Mouse (Mus musculus) hindbrain, embryonic 16.5 days (tissue): Measurements from ENCODE around the gene Grik4. TPM values are rescaled to one million over a fixed set of nuclear protein-coding genes. Genes with fewer than 3 reads are reported as not detected.
A peak's percentile ranks its signal among the peaks of the same experiment; 100 is the strongest.

ENCODE experiments used
- ATAC-seq: fragments of 200-750 bp; cut with Nextera tagmentation; 2 replicates; pipeline ENCODE4 v1.8.0; 2017; ENCODE audit warnings: moderate TSS enrichment, moderate library complexity
- H3K27ac ChIP-seq: fragments of 300-500 bp; sonication (generic); 2 replicates; pipeline ENCODE4 v1.5.1; 2014; ENCODE audit warnings: low read depth, mild to moderate bottlenecking, control low read depth, low read length, moderate library complexity
- H3K27me3 ChIP-seq: fragments of 300-500 bp; sonication (generic); replicated peaks from 2 replicates; pipeline ENCODE4 v1.6.1; 2014; ENCODE audit warnings: low read length; ENCODE audit not compliant: control insufficient read depth, insufficient read depth
- H3K36me3 ChIP-seq: fragments of 300-500 bp; sonication (generic); 2 replicates; pipeline ENCODE4 v1.6.1; 2014; ENCODE audit warnings: mild to moderate bottlenecking, low read length, moderate library complexity, mixed read lengths; ENCODE audit not compliant: control insufficient read depth, insufficient read depth
- H3K4me1 ChIP-seq: fragments of 300-500 bp; sonication (generic); 2 replicates; pipeline ENCODE4 v1.6.1; 2014; ENCODE audit warnings: low read depth, low read length; ENCODE audit not compliant: control insufficient read depth, insufficient read depth
- H3K4me2 ChIP-seq: fragments of 300-500 bp; sonication (generic); 2 replicates; pipeline ENCODE4 v1.6.1; 2014; ENCODE audit warnings: mild to moderate bottlenecking, low read length, control low read depth, moderate library complexity
- H3K4me3 ChIP-seq: fragments of 300-500 bp; sonication (generic); 2 replicates; pipeline ENCODE4 v1.5.1; 2014; ENCODE audit warnings: mild to moderate bottlenecking, low read length, control low read depth, moderate library complexity
- H3K9ac ChIP-seq: fragments of 300-500 bp; sonication (generic); 2 replicates; pipeline ENCODE4 v1.6.1; 2014; ENCODE audit warnings: low read depth, mild to moderate bottlenecking, control low read depth, low read length, moderate library complexity
- H3K9me3 ChIP-seq: fragments of 300-500 bp; sonication (generic); 2 replicates; pipeline ENCODE4 v1.6.1; 2014; ENCODE audit warnings: mild to moderate bottlenecking, low read length, moderate library complexity; ENCODE audit not compliant: control insufficient read depth
- WGBS: fragments of 180-500 bp; shearing (Covaris S2); extraction: QIAGEN DNeasy Blood & Tissue Kit; methylation state at CpG from one replicate; pipeline ENCODE4 v1.1.7; 2014; 5-methylcytosine and 5-hydroxymethylcytosine counted together
- polyA plus RNA-seq: library from polyadenylated mRNA; unstranded; fragments of >200 nt; fragmentation: Nextera tagmentation; extraction: Ambion mirVana; gene quantifications from 2 replicates; pipeline ENCODE4 v1.2.1, GENCODE M21; 2015

Gene Grik4
- polyA plus RNA-seq, 1 experiment from 2014 or later = 11.4 TPM

- no peaks in the 10 kb centered on the region for H3K27me3 ChIP-seq
- H3K9ac ChIP-seq = no peak overlapping the region
- H3K27ac ChIP-seq = no peak overlapping the region
- no peak overlapping the region for H3K4me3 ChIP-seq
- 70% methylated on average over 10 of the region's 10 CpGs for WGBS
- H3K4me2 ChIP-seq = no peak overlapping the region
- no peaks in the 10 kb centered on the region for H3K36me3 ChIP-seq
- H3K9me3 ChIP-seq = no peaks in the 10 kb centered on the region
- peaks cover 6% of the 10 kb centered on the region for H3K4me1 ChIP-seq
- ATAC-seq = no peak
These were observed 329.9 kb downstream of the Grik4 start for GRCm38 (mm10) chr9:42614409-42614808.

GRCm38 (mm10) chr9:42613827-42614226, 330.5 kb downstream of the Grik4 start:
- Histone ChIP-seq H3K9me3 (no peaks in the 10 kb centered on the region), H3K4me1 (peaks cover 6% of the 10 kb centered on the region), H3K27ac (no peak overlapping the region), H3K27me3 (no peaks in the 10 kb centered on the region), H3K36me3 (no peaks in the 10 kb centered on the region), H3K4me2 (no peak overlapping the region), H3K9ac (no peak overlapping the region), H3K4me3 (no peak overlapping the region)
- ATAC-seq = no peak
- 36% methylated on average over 6 of the region's 6 CpGs for WGBS

DNA sequence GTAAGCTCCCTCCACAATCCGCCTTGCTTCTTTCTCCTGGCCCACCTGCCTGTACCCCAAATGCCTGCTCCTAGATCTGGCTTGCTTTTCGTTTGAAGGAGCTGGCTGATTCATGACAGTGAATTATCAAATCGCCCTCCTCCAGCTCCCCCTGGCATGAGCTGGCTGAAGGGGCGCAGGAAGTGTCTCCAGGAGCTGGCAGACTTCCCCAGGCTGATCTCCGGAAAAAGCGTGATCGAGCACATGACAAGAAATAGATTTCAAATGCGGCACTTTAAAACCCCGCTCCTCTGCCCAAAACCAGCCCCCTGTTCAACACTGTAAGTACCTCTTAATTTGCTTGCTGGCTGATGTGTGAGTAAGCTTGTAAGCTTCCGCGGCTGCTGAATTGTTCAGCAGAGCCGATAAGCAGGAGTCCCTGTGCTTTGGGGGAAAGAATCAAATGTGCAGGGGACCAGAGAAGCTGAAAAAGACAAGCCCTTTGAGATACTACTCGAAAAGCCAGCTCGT, 331.8 kb downstream of the Grik4 start:
- Histone ChIP-seq H3K27ac (no peak overlapping the region), H3K9me3 (no peaks in the 10 kb centered on the region), H3K4me1 (peaks cover 6% of the 10 kb centered on the region), H3K4me2 (no peak overlapping the region), H3K36me3 (no peaks in the 10 kb centered on the region), H3K27me3 (no peaks in the 10 kb centered on the region), H3K9ac (no peak overlapping the region), H3K4me3 (no peak overlapping the region)
- WGBS = 53% methylated on average over 14 of the region's 14 CpGs
- no peak for ATAC-seq

DNA sequence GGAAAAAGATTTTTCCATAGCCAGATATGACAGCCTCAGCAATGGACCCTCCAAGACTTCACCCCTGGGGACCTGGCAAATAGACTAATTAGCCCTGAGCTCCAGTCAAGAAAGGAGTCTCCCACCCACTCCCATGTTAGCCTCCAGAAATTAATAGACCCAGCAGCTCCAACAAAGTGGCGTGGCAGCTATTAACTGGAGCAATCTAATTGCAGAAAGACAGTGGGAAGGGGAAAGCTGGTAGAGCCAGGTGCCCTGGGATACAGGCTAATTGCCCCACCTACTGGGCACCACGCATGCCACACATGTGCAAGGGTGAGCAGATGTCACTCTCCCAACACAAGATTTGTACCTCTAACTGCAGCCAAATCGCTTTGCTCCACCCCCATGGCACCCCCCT, 342.8 kb downstream of the Grik4 start:
- no peak overlapping the region for H3K27ac ChIP-seq
- no peak overlapping the region for H3K4me2 ChIP-seq
- no peaks in the 10 kb centered on the region for H3K4me1 ChIP-seq
- H3K9me3 ChIP-seq = no peaks in the 10 kb centered on the region
- H3K27me3 ChIP-seq = no peaks in the 10 kb centered on the region
- no peaks in the 10 kb centered on the region for H3K36me3 ChIP-seq
- ATAC-seq = 0 out of 2 replicates have a peak, but pooled peaks have one; percentile 31
- no peak overlapping the region for H3K4me3 ChIP-seq
- 30% methylated on average over 3 of the region's 3 CpGs for WGBS
- no peak overlapping the region for H3K9ac ChIP-seq

DNA sequence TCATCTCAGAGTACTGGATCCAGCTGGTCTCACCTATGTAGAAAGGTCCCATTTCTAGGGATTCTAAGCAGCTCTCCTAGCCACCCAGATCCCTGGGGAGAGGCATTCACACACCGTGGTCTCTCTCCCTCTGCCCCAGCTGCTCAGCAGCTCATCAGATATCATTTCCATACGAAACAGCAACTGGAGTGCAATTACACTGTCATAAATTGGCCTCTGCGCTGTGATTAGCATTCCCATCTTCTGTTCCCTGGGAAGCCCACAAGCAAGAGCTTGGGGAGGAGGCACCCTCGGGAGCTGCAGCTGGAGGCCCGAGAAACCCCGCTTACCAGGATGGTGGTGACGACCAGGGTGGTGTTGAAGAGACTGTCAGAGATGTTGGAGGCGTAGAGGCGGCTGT, 346.8 kb downstream of the Grik4 start:
- H3K4me1 ChIP-seq = no peaks in the 10 kb centered on the region
- H3K4me3 ChIP-seq = no peak overlapping the region
- no peak overlapping the region for H3K27ac ChIP-seq
- 65% methylated on average over 9 of the region's 9 CpGs for WGBS
- no peaks in the 10 kb centered on the region for H3K9me3 ChIP-seq
- no peaks in the 10 kb centered on the region for H3K27me3 ChIP-seq
- no peak overlapping the region for H3K9ac ChIP-seq
- ATAC-seq = no peak
- H3K36me3 ChIP-seq = no peaks in the 10 kb centered on the region
- no peak overlapping the region for H3K4me2 ChIP-seq

DNA sequence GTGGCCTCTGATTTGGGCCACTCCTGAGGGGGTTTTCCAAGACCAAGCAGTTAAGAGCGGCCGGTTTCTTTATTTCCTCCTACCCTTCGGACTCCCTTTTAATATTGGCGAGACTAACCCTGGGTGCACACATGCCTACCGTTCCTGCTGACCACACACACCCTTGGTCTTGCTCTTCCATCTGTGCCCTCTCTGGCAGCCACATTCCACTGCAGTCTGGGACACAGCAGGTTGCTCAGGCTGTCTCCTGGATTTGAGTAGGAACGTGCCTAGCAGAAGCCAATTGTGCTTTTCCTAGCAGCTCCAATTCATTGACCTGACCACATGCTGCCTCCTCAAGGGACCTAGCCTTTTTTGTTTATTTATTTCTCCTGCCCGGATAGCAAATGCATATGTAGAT, 365.8 kb downstream of the Grik4 start:
- Histone ChIP-seq H3K4me3 (no peak overlapping the region), H3K4me2 (no peak overlapping the region), H3K4me1 (peaks cover 9% of the 10 kb centered on the region), H3K27ac (no peak overlapping the region), H3K9me3 (no peaks in the 10 kb centered on the region), H3K36me3 (no peaks in the 10 kb centered on the region), H3K9ac (no peak overlapping the region), H3K27me3 (no peaks in the 10 kb centered on the region)
- 60% methylated on average over 7 of the region's 7 CpGs for WGBS
- ATAC-seq = no peak

DNA sequence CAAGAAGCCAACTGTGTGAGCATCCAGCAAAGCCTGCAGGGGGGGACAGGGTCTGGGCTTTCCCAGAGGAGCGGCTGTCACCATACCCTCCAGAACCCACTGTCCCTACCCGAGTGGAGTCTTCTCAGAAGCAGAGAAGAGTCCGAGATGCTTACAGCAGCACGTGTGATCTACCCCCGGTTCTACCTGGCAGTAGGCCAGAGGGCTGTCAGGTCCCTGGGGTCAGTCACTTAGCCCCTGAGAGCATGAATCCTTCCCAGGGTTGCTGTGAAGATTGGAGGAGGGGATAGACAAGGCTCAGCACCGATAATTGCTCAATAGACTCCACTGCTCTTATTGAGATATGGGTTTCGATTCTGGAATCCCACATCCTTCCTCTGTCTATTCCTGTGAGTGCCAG, 366.2 kb downstream of the Grik4 start:
- Histone ChIP-seq H3K27ac (no peak overlapping the region), H3K4me3 (no peak overlapping the region), H3K4me1 (peaks cover 10% of the 10 kb centered on the region), H3K4me2 (no peak overlapping the region), H3K27me3 (no peaks in the 10 kb centered on the region), H3K36me3 (no peaks in the 10 kb centered on the region), H3K9me3 (no peaks in the 10 kb centered on the region), H3K9ac (no peak overlapping the region)
- no peak for ATAC-seq
- 84% methylated on average over 7 of the region's 7 CpGs for WGBS

- peak; percentile 54 for ATAC-seq
- H3K4me3 ChIP-seq = no peak overlapping the region
- peak overlapping the region; percentile 42; the same call in 1 of the 2 replicates for H3K27ac ChIP-seq
- H3K4me1 ChIP-seq = peaks cover 13% of the 10 kb centered on the region
- H3K36me3 ChIP-seq = no peaks in the 10 kb centered on the region
- 31% methylated on average over 14 of the region's 14 CpGs for WGBS
- peak overlapping the region; percentile 33 for H3K9ac ChIP-seq
- H3K9me3 ChIP-seq = no peaks in the 10 kb centered on the region
- peak overlapping the region; percentile 34 for H3K4me2 ChIP-seq
- H3K27me3 ChIP-seq = no peaks in the 10 kb centered on the region
These were observed 370.5 kb downstream of the Grik4 start for GRCm38 (mm10) chr9:42573616-42574350.

DNA sequence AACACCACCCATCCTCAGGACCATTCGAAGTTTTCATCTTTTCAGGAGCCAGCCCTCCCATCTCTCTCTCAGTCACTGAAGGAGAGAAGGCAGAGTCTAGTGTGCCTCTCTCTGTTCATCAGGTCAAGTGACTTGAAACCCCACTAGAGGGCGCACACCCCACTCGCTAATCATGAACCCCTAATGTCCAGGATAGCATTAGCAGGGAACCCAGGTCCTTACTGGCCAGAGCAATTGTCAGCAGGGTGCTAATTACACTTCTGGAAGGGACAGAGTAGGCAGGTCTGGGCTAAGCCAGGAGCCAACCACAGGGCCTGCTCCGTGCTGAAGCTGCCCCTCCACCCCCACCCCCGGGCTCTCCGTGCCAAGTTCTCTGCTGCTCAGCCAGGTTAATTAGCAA, 371.1 kb downstream of the Grik4 start:
- Histone ChIP-seq H3K27me3 (no peaks in the 10 kb centered on the region), H3K27ac (peak overlapping the region; percentile 42; the same call in 1 of the 2 replicates), H3K4me2 (peak overlapping the region; percentile 34), H3K4me3 (no peak overlapping the region), H3K9ac (peak overlapping the region; percentile 33), H3K36me3 (no peaks in the 10 kb centered on the region), H3K4me1 (peaks cover 13% of the 10 kb centered on the region), H3K9me3 (no peaks in the 10 kb centered on the region)
- 7% methylated on average over 6 of the region's 6 CpGs for WGBS
- peak; percentile 88 for ATAC-seq
